Mouse (Mus musculus) stomach, embryonic 14.5 days (tissue): ENCODE measurements at regions not wholly inside any gene's neighbourhood (a gene's known extent, or its start where the extent isn't known, plus 50 kb on each side); places are given as distances from the start of the nearest gene placed in this dataset.

Experiments used
- ATAC-seq: fragments of 200-750 bp; cut with Nextera tagmentation; 2 replicates; pipeline ENCODE4 v1.8.0; 2017; ENCODE audit warnings: low read depth, moderate TSS enrichment; ENCODE audit not compliant: insufficient number of reproducible peaks, insufficient read depth, low FRiP score
- H3K27ac ChIP-seq: fragments of 300-500 bp; sonication (generic); 2 replicates; pipeline ENCODE4 v1.5.1; 2014; ENCODE audit warnings: mild to moderate bottlenecking, low read length, moderate library complexity, mixed read lengths
- H3K27me3 ChIP-seq: fragments of 300-500 bp; sonication (generic); 2 replicates; pipeline ENCODE4 v1.6.1; 2014; ENCODE audit warnings: low read length, control low read depth, mixed read lengths; ENCODE audit not compliant: control insufficient read depth, insufficient read depth
- H3K36me3 ChIP-seq: fragments of 300-500 bp; sonication (generic); 2 replicates; pipeline ENCODE4 v1.6.1; 2014; ENCODE audit warnings: mild to moderate bottlenecking, control low read depth, low read length, moderate library complexity, mixed read lengths; ENCODE audit not compliant: control insufficient read depth, insufficient read depth
- H3K4me1 ChIP-seq: fragments of 300-500 bp; sonication (generic); 2 replicates; pipeline ENCODE4 v1.6.1; 2014; ENCODE audit warnings: low read length, control low read depth, mixed read lengths; ENCODE audit not compliant: control insufficient read depth, insufficient read depth
- H3K4me2 ChIP-seq: fragments of 300-500 bp; sonication (generic); replicated peaks from 2 replicates; pipeline ENCODE4 v1.6.1; 2014; ENCODE audit warnings: low read depth, low read length, control low read depth
- H3K4me3 ChIP-seq: fragments of 300-500 bp; sonication (generic); 2 replicates; pipeline ENCODE4 v1.5.1; 2014; ENCODE audit warnings: low read depth, low read length, control low read depth
- H3K9ac ChIP-seq: fragments of 300-500 bp; sonication (generic); replicated peaks from 2 replicates; pipeline ENCODE4 v1.6.1; 2014; ENCODE audit warnings: low read depth, mild to moderate bottlenecking, control low read depth, low read length, moderate library complexity, mixed read lengths
- H3K9me3 ChIP-seq: fragments of 300-500 bp; sonication (generic); 2 replicates; pipeline ENCODE4 v1.6.1; 2016; ENCODE audit warnings: low read depth, low read length, control low read depth; ENCODE audit not compliant: control insufficient read depth
- WGBS: fragments of 180-500 bp; shearing (Covaris S2); extraction: QIAGEN DNeasy Blood & Tissue Kit; methylation state at CpG from one replicate; pipeline ENCODE4 v1.1.7; 2014; 5-methylcytosine and 5-hydroxymethylcytosine counted together

- ATAC-seq: peak; percentile 77; the same call in 1 of the 2 replicates
- H3K9ac ChIP-seq: no peak overlapping the region
- no peaks in the 10 kb centered on the region for H3K4me1 ChIP-seq
- no peak overlapping the region for H3K4me2 ChIP-seq
- 49% methylated on average over 4 of the region's 4 CpGs for WGBS
- no peak overlapping the region for H3K27ac ChIP-seq
- H3K36me3 ChIP-seq: no peaks in the 10 kb centered on the region
- no peaks in the 10 kb centered on the region for H3K27me3 ChIP-seq
- no peak overlapping the region for H3K4me3 ChIP-seq
- H3K9me3 ChIP-seq: no peaks in the 10 kb centered on the region
Measured at GRCm38 (mm10) chr16:15368383-15369163, 51.3 kb downstream of the Gm21897 start.

DNA sequence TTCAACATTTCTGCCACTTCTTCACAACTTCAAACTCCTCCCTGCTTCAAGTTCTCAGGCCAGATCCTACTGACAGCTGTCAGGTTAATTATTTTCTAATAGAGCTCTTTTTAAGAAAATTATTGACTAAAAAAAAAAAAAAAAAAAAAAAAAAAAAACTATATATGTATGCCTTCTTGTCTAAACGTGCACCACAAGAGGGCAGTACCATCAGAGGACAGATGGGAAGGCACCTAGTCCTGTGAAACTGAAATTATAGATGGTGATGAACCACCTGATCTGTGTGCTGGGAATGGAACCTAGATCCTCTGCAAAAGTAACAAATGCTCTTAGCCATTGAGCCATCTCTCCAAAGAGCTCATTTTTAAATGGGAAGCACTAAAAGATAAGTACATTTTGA lies 55.6 kb downstream of the Gm21897 start:
- H3K27me3 ChIP-seq: no peaks in the 10 kb centered on the region
- H3K4me1 ChIP-seq: no peaks in the 10 kb centered on the region
- no peak overlapping the region for H3K9ac ChIP-seq
- no peak for ATAC-seq
- H3K4me2 ChIP-seq: no peak overlapping the region
- H3K4me3 ChIP-seq: no peak overlapping the region
- H3K9me3 ChIP-seq: no peaks in the 10 kb centered on the region
- H3K27ac ChIP-seq: no peak overlapping the region
- H3K36me3 ChIP-seq: no peaks in the 10 kb centered on the region
- 7% methylated on average over 1 of the region's 1 CpGs for WGBS

DNA sequence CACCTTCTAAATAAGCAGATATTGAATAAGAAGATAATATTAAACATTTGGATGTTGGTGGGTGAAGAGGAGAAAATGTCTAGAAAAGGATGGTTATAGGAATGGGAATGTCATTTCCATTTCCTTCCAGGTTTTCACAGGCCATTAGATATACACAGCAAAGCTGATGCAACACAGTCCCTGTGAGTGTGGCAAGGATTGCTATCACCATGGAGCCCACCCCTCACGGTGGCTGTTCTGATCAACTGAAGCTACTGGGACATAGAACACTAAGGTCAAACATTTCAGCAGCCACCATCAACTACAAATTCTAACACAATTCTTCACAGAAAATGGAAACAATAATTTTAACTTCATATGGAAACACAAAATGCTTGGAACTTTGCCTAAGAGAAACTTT lies 56.7 kb downstream of the Gm21897 start:
- no peak overlapping the region for H3K4me3 ChIP-seq

GRCm38 (mm10) chr16:15385557-15386240 lies 68.4 kb downstream of the Gm21897 start:
- Histone ChIP-seq H3K4me1 (0 out of 2 replicates have a peak, but pooled peaks cover 3% of the 10 kb centered on the region), H3K4me3 (no peak overlapping the region), H3K27me3 (no peaks in the 10 kb centered on the region), H3K9ac (no peak overlapping the region), H3K4me2 (no peak overlapping the region), H3K27ac (peak overlapping the region; percentile 92), H3K36me3 (no peaks in the 10 kb centered on the region), H3K9me3 (no peaks in the 10 kb centered on the region)
- peak; percentile 59; the same call in 1 of the 2 replicates for ATAC-seq
- WGBS: 31% methylated on average over 3 of the region's 3 CpGs

More for the DNA sequence above, 56.7 kb downstream of the Gm21897 start:
- 73% methylated on average over 1 of the region's 1 CpGs for WGBS
- no peak for ATAC-seq
- no peak overlapping the region for H3K27ac ChIP-seq
- no peak overlapping the region for H3K4me2 ChIP-seq
- no peaks in the 10 kb centered on the region for H3K36me3 ChIP-seq
- H3K4me1 ChIP-seq: no peaks in the 10 kb centered on the region
- H3K27me3 ChIP-seq: no peaks in the 10 kb centered on the region
- no peaks in the 10 kb centered on the region for H3K9me3 ChIP-seq
- no peak overlapping the region for H3K9ac ChIP-seq

GRCm38 (mm10) chr16:15386241-15386574 lies 69.0 kb downstream of the Gm21897 start:
- 19% methylated on average over 1 of the region's 1 CpGs for WGBS
- H3K27ac ChIP-seq: peak overlapping the region; percentile 92
- H3K27me3 ChIP-seq: no peaks in the 10 kb centered on the region
- peak; percentile 61; the same call in 1 of the 2 replicates for ATAC-seq
- 0 out of 2 replicates have a peak, but pooled peaks cover 3% of the 10 kb centered on the region for H3K4me1 ChIP-seq
- H3K9ac ChIP-seq: no peak overlapping the region
- H3K36me3 ChIP-seq: no peaks in the 10 kb centered on the region
- no peaks in the 10 kb centered on the region for H3K9me3 ChIP-seq
- no peak overlapping the region for H3K4me2 ChIP-seq
- no peak overlapping the region for H3K4me3 ChIP-seq

- WGBS: 33% methylated on average over 1 of the region's 1 CpGs
- H3K27ac ChIP-seq: peak overlapping the region; percentile 35; the same call in 1 of the 2 replicates
- no peaks in the 10 kb centered on the region for H3K36me3 ChIP-seq
- ATAC-seq: peak; percentile 62; the same call in 1 of the 2 replicates
- no peak overlapping the region for H3K4me3 ChIP-seq
- H3K9ac ChIP-seq: no peak overlapping the region
- no peak overlapping the region for H3K4me2 ChIP-seq
- H3K4me1 ChIP-seq: 0 out of 2 replicates have a peak, but pooled peaks cover 3% of the 10 kb centered on the region
- H3K27me3 ChIP-seq: no peaks in the 10 kb centered on the region
- H3K9me3 ChIP-seq: no peaks in the 10 kb centered on the region; the same call in 1 of the 2 replicates
Measured at GRCm38 (mm10) chr16:15389892-15390291, 72.6 kb downstream of the Gm21897 start.

DNA sequence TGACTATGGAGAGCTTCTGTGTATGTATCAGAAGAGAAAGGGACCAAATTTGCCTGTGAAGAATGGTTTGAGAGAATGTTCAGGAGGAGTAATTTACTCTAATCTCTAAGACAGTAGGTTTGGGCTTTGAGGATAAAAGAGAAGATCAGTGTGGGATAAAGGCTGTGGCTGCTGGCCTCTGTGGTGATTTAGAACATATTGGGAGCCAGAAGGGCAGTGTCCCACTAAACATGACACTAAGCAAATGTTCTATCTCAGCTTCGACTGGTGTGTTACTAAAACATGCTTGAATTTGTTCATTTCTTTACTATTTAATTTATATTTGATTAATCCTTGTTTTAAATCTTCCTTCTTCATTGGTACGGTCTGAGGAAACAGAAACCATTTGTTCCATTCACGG lies 113.1 kb downstream of the Gm21897 start:
- H3K36me3 ChIP-seq: no peaks in the 10 kb centered on the region
- no peaks in the 10 kb centered on the region for H3K9me3 ChIP-seq
- no peaks in the 10 kb centered on the region for H3K27me3 ChIP-seq
- no peak overlapping the region for H3K9ac ChIP-seq
- H3K4me3 ChIP-seq: no peak overlapping the region
- ATAC-seq: peak; percentile 65; the same call in 1 of the 2 replicates
- 0 out of 2 replicates have a peak, but pooled peaks cover 6% of the 10 kb centered on the region for H3K4me1 ChIP-seq
- WGBS: 48% methylated on average over 3 of the region's 3 CpGs
- H3K27ac ChIP-seq: no peak overlapping the region
- H3K4me2 ChIP-seq: no peak overlapping the region

DNA sequence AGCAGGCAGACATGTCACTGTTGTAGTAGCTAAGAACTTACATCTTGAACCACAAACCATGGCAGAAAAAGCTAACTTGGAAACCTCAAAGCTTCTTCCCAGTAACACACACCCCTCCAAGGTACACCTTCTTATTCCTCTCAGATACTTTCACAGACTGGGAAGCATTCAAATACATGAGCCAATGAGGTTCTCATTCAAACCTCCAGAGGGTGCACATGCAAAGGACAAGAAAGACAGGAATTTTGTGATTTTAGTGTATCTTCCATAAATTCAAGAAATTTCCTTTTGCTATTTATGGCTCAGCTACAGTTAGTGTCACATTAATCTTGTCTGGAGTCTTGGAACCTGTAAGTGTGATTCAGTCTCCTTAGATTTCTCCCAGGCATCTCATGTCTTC lies 115.4 kb downstream of the Gm21897 start:
- H3K9ac ChIP-seq: no peak overlapping the region
- H3K27me3 ChIP-seq: no peaks in the 10 kb centered on the region
- no peak overlapping the region for H3K4me2 ChIP-seq
- H3K4me3 ChIP-seq: no peak overlapping the region
- ATAC-seq: no peak
- no peaks in the 10 kb centered on the region for H3K36me3 ChIP-seq
- no peak overlapping the region for H3K27ac ChIP-seq
- no peaks in the 10 kb centered on the region for H3K9me3 ChIP-seq
- H3K4me1 ChIP-seq: 0 out of 2 replicates have a peak, but pooled peaks cover 6% of the 10 kb centered on the region
